Mouse (Mus musculus) hindbrain, postnatal 0 days (tissue): ENCODE measurements at regions not wholly inside any gene's neighbourhood (a gene's known extent, or its start where the extent isn't known, plus 50 kb on each side); places are given as distances from the start of the nearest gene placed in this dataset.

Experiments used
- ATAC-seq: fragments of 200-750 bp; cut with Nextera tagmentation; 2 replicates; pipeline ENCODE4 v1.8.0; 2017; ENCODE audit warnings: mild to moderate bottlenecking, moderate TSS enrichment, moderate library complexity
- DNase-seq: peaks from one replicate; pipeline ENCODE4 v3.0.0-alpha.2; 2015; ENCODE audit warnings: low spot score
- H3K27ac ChIP-seq: fragments of 300-500 bp; sonication (generic); 2 replicates; pipeline ENCODE4 v1.5.1; 2014; ENCODE audit warnings: mild to moderate bottlenecking
- H3K27me3 ChIP-seq: fragments of 300-500 bp; sonication (generic); 2 replicates; pipeline ENCODE4 v1.6.1; 2014; ENCODE audit warnings: low read length, mixed read lengths; ENCODE audit not compliant: insufficient read depth
- H3K36me3 ChIP-seq: fragments of 300-500 bp; sonication (generic); 2 replicates; pipeline ENCODE4 v1.6.1; 2014; ENCODE audit warnings: low read length, mixed read lengths; ENCODE audit not compliant: insufficient read depth
- H3K4me1 ChIP-seq: fragments of 300-500 bp; sonication (generic); 2 replicates; pipeline ENCODE4 v1.6.1; 2014; ENCODE audit warnings: antibody characterized with exemption, low read length, mixed read lengths; ENCODE audit not compliant: insufficient read depth
- H3K4me2 ChIP-seq: fragments of 300-500 bp; sonication (generic); 2 replicates; pipeline ENCODE4 v1.6.1; 2014; ENCODE audit warnings: low read depth, mild to moderate bottlenecking, low read length, moderate library complexity, mixed read lengths
- H3K4me3 ChIP-seq: fragments of 300-500 bp; sonication (generic); 2 replicates; pipeline ENCODE4 v1.5.1; 2014; ENCODE audit warnings: low read length
- H3K9ac ChIP-seq: fragments of 300-500 bp; sonication (generic); replicated peaks from 2 replicates; pipeline ENCODE4 v1.6.1; 2014; ENCODE audit warnings: mild to moderate bottlenecking, low read length, moderate library complexity, mixed read lengths
- H3K9me3 ChIP-seq: fragments of 300-500 bp; sonication (generic); 2 replicates; pipeline ENCODE4 v1.6.1; 2016; ENCODE audit warnings: low read length, mixed read lengths
- CTCF ChIP-seq: IDR thresholded peaks from 2 replicates; pipeline ENCODE4 v1.5.1; 2016; ENCODE audit warnings: antibody characterized with exemption, control low read depth, low read depth
- WGBS: fragments of 180-500 bp; shearing (Covaris S2); extraction: QIAGEN DNeasy Blood & Tissue Kit; methylation state at CpG from one replicate; pipeline ENCODE4 v1.1.7; 2014; 5-methylcytosine and 5-hydroxymethylcytosine counted together

DNA sequence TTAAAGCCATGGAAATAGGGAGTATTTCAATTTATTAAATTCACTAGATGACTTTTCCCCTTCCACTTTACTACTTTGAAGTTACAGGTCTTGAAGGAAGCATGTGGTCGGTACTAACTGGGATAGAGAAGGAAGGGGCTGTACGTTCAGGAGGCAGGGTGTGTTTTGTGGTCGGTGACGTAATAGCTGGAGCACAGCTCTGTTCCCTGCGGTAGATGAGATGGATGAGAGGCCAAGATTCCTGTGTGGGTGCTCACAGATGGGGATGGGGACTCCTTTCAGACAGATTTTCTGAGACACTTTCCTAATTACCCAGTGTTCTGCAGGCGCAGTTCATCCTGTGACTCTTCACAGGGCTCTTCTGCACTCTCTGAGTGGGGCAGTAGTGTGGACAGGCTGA, 182.9 kb downstream of the Stk31 start:
- no peak for TF ChIP-seq CTCF
- Histone ChIP-seq H3K4me3 (no peak overlapping the region), H3K36me3 (no peaks in the 10 kb centered on the region), H3K27me3 (no peaks in the 10 kb centered on the region), H3K27ac (no peak overlapping the region), H3K4me2 (no peak overlapping the region), H3K9ac (no peak overlapping the region), H3K9me3 (no peaks in the 10 kb centered on the region), H3K4me1 (0 out of 2 replicates have a peak, but pooled peaks cover 7% of the 10 kb centered on the region)
- whole genome bisulfite sequencing = 75% methylated on average over 6 of the region's 6 CpGs
- ATAC-seq = no peak
- DNase-seq = no peak

DNA sequence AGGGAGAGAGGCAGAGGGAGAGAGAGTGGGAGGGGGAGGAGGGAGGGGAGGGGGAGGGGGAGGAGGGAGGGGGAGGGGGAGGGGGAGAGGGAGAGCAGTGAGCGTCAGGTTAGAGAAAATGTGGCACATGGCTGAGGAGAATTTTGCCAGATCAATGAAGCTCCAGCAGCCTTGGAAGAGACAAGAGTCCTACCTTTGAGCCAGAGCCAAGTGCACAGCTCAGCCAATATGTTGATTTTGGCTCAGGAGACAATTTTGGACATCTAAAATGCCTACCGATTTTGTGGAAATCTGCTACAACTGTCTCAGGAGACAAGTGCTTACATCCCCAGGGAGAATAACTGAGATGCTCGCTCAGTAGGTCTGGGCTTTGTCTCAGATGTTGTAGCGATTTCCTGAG, 184.3 kb downstream of the Stk31 start:
- 37% methylated on average over 4 of the region's 4 CpGs for WGBS
- H3K4me1 ChIP-seq = 0 out of 2 replicates have a peak, but pooled peaks cover 7% of the 10 kb centered on the region
- H3K4me3 ChIP-seq = no peak overlapping the region
- no peaks in the 10 kb centered on the region for H3K36me3 ChIP-seq
- no peak for TF ChIP-seq CTCF
- DNase-seq (peak; percentile 52), ATAC-seq (no peak)
- H3K4me2 ChIP-seq = no peak overlapping the region
- no peaks in the 10 kb centered on the region for H3K9me3 ChIP-seq
- H3K9ac ChIP-seq = no peak overlapping the region
- H3K27me3 ChIP-seq = no peaks in the 10 kb centered on the region
- H3K27ac ChIP-seq = no peak overlapping the region

- DNase-seq (no peak), ATAC-seq (no peak)
- TF ChIP-seq CTCF = no peak
- Histone ChIP-seq H3K9me3 (no peaks in the 10 kb centered on the region), H3K4me3 (no peak overlapping the region), H3K27ac (no peak overlapping the region), H3K9ac (no peak overlapping the region), H3K4me1 (0 out of 2 replicates have a peak, but pooled peaks cover 7% of the 10 kb centered on the region), H3K4me2 (no peak overlapping the region), H3K36me3 (no peaks in the 10 kb centered on the region), H3K27me3 (no peaks in the 10 kb centered on the region)
- 59% methylated on average over 8 of the region's 8 CpGs for WGBS
These were observed 186.8 kb downstream of the Stk31 start for GRCm38 (mm10) chr6:49582040-49582707.

- no peaks in the 10 kb centered on the region for H3K9me3 ChIP-seq
- no peak overlapping the region for H3K4me3 ChIP-seq
- H3K27me3 ChIP-seq = no peaks in the 10 kb centered on the region
- ATAC-seq = no peak
- no peak overlapping the region for H3K9ac ChIP-seq
- H3K4me1 ChIP-seq = 0 out of 2 replicates have a peak, but pooled peaks cover 7% of the 10 kb centered on the region
- H3K27ac ChIP-seq = no peak overlapping the region
- TF ChIP-seq CTCF = no peak
- no peak overlapping the region for H3K4me2 ChIP-seq
- DNase-seq = no peak
- 58% methylated on average over 5 of the region's 5 CpGs for WGBS
- no peaks in the 10 kb centered on the region for H3K36me3 ChIP-seq
These were observed 191.1 kb downstream of the Stk31 start for GRCm38 (mm10) chr6:49586553-49586952.

DNA sequence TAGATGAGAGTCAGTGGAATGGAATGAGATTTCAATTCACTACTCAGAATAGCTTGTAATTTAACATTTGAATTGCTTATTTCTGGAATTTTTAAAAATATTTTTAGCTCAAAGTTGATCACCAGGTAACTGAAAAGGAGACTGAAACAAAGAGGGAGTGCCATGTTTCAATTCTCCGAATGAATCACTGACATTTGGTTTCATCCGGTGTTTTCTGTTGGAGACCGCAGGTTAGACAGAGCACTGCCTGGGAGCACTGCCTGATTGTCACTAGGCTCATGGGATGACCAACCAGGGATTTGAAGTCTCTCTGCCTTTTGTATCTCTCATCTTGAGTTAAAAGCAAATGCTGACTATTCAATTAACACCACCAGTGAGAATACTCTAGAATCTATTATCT, 193.3 kb downstream of the Stk31 start:
- no peak overlapping the region for H3K4me2 ChIP-seq
- ATAC-seq (no peak), DNase-seq (no peak)
- no peak for TF ChIP-seq CTCF
- no peaks in the 10 kb centered on the region for H3K9me3 ChIP-seq
- no peak overlapping the region for H3K4me3 ChIP-seq
- H3K4me1 ChIP-seq = no peaks in the 10 kb centered on the region; the same call in 1 of the 2 replicates
- H3K36me3 ChIP-seq = no peaks in the 10 kb centered on the region
- WGBS = 97% methylated on average over 3 of the region's 3 CpGs
- H3K9ac ChIP-seq = no peak overlapping the region
- no peak overlapping the region for H3K27ac ChIP-seq
- no peaks in the 10 kb centered on the region for H3K27me3 ChIP-seq

DNA sequence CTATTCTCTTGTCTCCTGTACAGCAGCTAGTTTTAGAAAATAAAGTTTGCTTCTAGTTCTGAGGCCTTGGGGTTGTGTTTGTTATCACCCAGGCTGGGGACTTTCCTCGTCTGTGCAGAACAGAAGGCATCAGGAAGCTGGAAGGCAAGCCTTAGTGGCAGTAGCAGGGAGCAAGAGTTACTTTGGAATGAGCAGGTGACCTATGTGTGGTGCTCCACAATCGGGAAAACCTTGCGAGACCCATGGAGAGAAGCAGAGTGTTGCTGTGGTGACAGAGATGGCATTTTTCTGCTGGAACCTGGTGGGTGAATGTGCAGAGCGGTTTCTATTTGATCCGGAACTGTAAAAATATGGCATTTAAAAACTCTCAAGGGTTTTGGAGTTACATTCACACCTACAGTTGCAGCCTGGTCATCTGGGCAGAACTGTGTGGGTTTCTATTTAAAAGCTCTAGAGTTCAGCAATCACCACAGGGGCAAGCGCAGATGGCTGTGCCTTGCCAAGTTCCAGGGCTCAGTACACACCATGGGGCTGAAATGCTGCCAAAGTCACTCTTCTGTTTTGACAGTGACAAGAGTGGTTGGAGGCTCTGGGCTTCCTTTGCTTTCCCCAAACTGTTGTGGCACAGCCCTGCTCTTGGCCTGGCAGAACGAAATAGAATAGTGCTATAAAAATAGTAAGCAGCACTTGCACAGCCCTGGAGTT, 195.7 kb downstream of the Stk31 start:
- Histone ChIP-seq H3K36me3 (no peaks in the 10 kb centered on the region), H3K27me3 (no peaks in the 10 kb centered on the region), H3K4me2 (no peak overlapping the region), H3K27ac (0 out of 2 replicates have a peak overlapping the region, but pooled peaks have one; percentile 20), H3K4me3 (no peak overlapping the region), H3K9ac (no peak overlapping the region), H3K9me3 (no peaks in the 10 kb centered on the region), H3K4me1 (no peaks in the 10 kb centered on the region; the same call in 1 of the 2 replicates)
- WGBS = 40% methylated on average over 7 of the region's 7 CpGs
- no peak for TF ChIP-seq CTCF
- DNase-seq (peak; percentile 88), ATAC-seq (peak; percentile 82)

DNA sequence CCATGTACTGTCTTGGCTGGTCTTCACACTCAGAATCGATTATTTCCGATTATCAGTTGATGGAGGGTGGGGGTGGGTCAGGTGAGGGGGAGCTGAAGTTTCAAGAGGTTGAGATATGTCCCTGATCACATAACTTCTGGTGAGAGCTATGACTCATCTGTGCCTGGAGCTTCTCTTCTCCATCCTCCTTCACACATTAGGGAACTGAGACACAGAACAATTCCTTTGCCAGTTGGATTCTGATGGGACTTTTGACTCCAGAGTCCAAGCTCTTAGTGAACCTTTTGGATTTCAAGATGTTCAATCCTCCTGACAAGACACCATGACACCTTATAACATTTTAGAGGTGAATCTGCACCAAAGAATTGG, 196.2 kb downstream of the Stk31 start:
- no peak for TF ChIP-seq CTCF
- H3K9ac ChIP-seq = no peak overlapping the region
- no peak; the same call in 1 of the 2 replicates for ATAC-seq

More for the DNA sequence above, 196.2 kb downstream of the Stk31 start:
- Histone ChIP-seq H3K27me3 (no peaks in the 10 kb centered on the region), H3K9me3 (no peaks in the 10 kb centered on the region), H3K4me1 (no peaks in the 10 kb centered on the region; the same call in 1 of the 2 replicates), H3K27ac (no peak overlapping the region), H3K4me3 (no peak overlapping the region), H3K36me3 (no peaks in the 10 kb centered on the region), H3K4me2 (no peak overlapping the region)
- DNase-seq = no peak
- 52% methylated on average over 2 of the region's 2 CpGs for WGBS
